Mouse (Mus musculus) cerebellum, adult 2 months (tissue): ENCODE data around the gene Fcgbp. TPM values are rescaled to one million over a fixed set of nuclear protein-coding genes. Genes with fewer than 3 reads are reported as not detected.
A peak's percentile ranks its signal among the peaks of the same experiment; 100 is the strongest.

ENCODE experiments used
- DNase-seq, 2 experiments: peaks; one replicate each; pipeline ENCODE4 v3.0.0; 2021
- H3K27ac ChIP-seq: fragments of 200-500 bp; 2 replicates; pipeline ENCODE4 v1.5.1; 2012; ENCODE audit warnings: low read length, control low read depth, inconsistent platforms; ENCODE audit not compliant: insufficient read depth
- H3K27me3 ChIP-seq: fragments of 200-500 bp; 2 replicates; pipeline ENCODE4 v1.6.1; 2012; ENCODE audit warnings: inconsistent platforms, mild to moderate bottlenecking, low read length, moderate library complexity; ENCODE audit not compliant: control insufficient read depth, insufficient read depth
- H3K4me1 ChIP-seq: fragments of 200-500 bp; 2 replicates; pipeline ENCODE4 v1.6.1; 2011; ENCODE audit warnings: low read length; ENCODE audit not compliant: control insufficient read depth, insufficient read depth
- H3K4me3 ChIP-seq: fragments of 200-500 bp; replicated peaks from 2 replicates; pipeline ENCODE3; 2011; ENCODE audit warnings: mild to moderate bottlenecking, low read depth, low read length, control low read depth; ENCODE audit not compliant: insufficient read depth
- CTCF ChIP-seq: fragments of 200-500 bp; IDR thresholded peaks from 2 replicates; pipeline ENCODE4 v1.5.1; 2011; ENCODE audit warnings: low read depth, mild to moderate bottlenecking, control low read depth, low read length, moderate library complexity, borderline replicate concordance; ENCODE audit not compliant: insufficient read depth
- POLR2A ChIP-seq: fragments of 200-500 bp; IDR thresholded peaks from 2 replicates; pipeline ENCODE4 v1.6.1; 2011; ENCODE audit warnings: low read length, control low read depth, borderline replicate concordance; ENCODE audit not compliant: insufficient read depth
- WGBS: fragments of 180-500 bp; shearing (Covaris S2); methylation state at CpG from one replicate; pipeline ENCODE4 v1.1.7; 2018; 5-methylcytosine and 5-hydroxymethylcytosine counted together
- polyA plus RNA-seq: library from polyadenylated mRNA; depleted of rRNA; stranded (reverse); fragments of >200 nt; gene quantifications from 2 replicates; pipeline ENCODE4 v1.2.3, GENCODE M21; 2012; rRNA removed

Fcgbp gene
- polyA plus RNA-seq = 0.24 and 0.29 TPM in 2 replicates

DNA sequence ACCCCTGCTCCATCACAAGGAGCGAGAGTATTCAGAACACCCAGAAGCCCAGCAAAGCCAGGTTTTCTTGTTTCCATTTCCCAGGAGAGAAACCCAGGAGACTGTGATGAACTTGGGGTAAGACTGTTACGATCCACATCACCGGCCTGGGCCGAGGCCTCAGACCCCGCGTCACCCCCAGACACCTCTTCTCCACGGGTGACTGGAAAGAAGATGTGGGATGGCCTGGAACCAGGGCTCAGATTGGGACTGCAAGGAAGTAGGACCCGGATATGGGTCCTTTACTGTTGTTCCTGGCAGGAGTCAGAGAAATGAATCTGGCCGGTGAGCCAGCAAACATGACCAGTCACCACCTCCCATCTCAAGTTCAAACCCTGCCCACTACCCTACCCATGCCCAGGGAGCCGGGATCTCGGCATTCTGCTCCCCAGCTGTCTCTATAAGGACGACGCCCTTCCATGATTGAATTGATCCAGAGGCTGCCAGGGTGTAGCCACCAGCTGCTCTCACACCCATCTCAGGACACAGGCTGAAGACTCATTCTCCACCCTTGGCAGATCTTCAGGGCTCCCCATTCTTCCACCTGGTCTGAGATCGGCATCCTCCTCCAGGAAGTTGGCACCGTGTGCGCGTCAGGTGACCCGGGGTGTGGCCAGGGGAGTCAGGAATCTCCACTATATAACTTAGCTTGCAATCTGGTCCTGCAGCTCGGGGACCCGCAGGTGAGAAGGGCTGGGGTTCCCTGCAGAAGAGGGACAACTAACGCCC is at the start of gene Fcgbp:
TSS of gene Fcgbp (plus strand) at position 706 of the 768 bp plus-strand sequence.
- Histone ChIP-seq H3K4me3 (no peak within 1 kb of the TSS), H3K27me3 (no peaks in the 10 kb centered on the region), H3K27ac (no peak within 1 kb of the TSS), H3K4me1 (no peaks in the 10 kb centered on the region)
- TF ChIP-seq CTCF (no peak), POLR2A (no peak)
- DNase-seq = no peak
- WGBS = 71% methylated on average over 21 of the region's 21 CpGs

DNA sequence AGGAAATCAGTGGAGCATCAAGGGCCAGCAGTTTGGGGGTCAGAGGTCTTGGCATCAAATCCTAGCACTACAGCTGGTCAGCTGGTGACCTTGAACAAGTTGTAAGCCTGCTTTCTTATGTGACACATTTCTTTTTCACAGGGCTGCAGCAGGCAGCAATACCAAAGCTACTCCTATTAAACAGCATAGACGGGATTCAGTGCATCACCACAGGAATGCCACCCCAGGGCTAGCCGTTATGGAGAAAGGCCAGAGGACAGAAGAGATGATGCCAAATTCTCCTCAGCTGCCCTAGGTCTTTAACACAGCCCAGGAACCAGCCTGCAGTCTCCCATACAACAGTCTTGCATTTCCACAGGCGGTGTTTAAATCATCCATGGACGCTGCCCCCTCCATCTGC is 26.5 kb upstream of the Fcgbp start:
- WGBS = 57% methylated on average over 4 of the region's 4 CpGs
- Histone ChIP-seq H3K4me3 (no peak overlapping the region), H3K27me3 (no peaks in the 10 kb centered on the region), H3K27ac (no peak overlapping the region), H3K4me1 (peaks cover 7% of the 10 kb centered on the region)
- no peak for TF ChIP-seq CTCF
- no peak for TF ChIP-seq POLR2A
- DNase-seq = no peak

DNA sequence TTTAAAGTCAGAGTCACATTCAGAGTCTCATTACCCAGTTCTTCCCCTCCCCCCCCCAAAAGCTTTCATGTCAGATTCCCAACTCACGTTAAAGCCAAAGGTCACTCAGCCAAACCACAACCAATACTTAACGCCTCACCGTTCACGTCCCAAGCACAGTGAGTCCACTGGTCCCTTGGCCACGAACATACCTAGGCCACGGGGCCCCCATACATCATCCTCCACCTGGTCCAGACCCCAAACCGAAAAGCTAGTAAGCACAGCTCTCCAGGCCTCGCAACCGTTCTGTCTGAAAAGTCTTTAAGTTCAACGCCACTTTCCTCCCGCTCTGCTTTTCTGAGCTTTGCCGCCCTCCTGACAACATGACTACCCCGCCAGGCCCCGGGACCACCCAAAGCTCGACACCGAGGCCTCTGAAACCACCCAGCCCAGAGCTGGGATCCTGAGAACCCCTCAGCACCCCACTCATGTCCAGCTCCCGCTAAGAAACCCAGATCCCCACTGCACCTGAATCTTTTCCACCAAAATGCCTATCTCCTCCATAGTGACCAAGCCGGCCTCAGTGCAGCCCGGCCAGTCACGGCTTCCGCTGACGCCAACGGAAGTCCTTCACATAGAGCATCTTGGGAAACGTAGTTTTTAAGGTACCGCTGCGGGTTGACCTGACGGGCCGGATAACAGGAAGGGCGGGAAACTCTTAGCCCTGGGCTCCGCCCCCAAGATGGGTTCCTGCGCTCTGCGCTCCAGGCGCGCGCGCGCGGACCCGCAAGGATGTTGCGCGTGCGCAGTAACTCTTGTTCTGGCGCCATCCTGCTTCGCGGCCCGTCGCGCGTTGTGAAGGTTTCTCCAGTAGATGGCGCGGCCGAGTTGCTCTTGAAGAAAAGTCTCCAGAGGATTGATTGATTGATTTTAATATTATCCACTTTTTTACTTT is 21.3 kb upstream of the Fcgbp start, which contains the start of gene Psmc4:
TSS of gene Psmc4 (minus strand) at position 626 of the 934 bp plus-strand sequence.
- Histone ChIP-seq H3K4me3 (peak within 1 kb of the TSS; percentile 88), H3K27ac (peak within 1 kb of the TSS; percentile 45; the same call in 1 of the 2 replicates), H3K27me3 (no peaks in the 10 kb centered on the region), H3K4me1 (peaks cover 7% of the 10 kb centered on the region)
- DNase-seq = peak; percentile 98 to 99
- peak; percentile 69 for TF ChIP-seq CTCF
- peak; percentile 82; the same call in 1 of the 2 replicates for TF ChIP-seq POLR2A
- WGBS = under 1% methylated on average over 52 of the region's 52 CpGs

DNA sequence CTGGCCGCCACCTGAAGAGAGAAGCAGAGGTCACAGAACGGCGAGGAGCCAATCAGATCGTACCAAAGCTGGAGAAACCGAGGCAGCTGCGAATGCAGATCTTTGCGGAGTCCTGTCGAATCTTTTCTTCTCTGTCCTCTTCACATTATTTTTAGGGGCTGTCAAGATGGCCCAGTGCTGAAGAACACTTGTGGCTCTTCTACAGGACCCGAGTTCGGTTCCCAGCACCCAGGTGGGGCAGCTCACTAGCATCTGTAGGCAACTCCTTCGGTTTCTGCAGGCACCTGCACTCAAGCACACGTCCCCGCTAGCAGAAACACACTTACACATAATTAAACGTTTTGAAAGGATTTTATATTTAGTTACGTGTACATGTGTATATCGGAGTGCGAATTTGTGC is 20.5 kb upstream of the Fcgbp start:
- 57% methylated on average over 17 of the region's 17 CpGs for WGBS
- no peak overlapping the region for H3K4me3 ChIP-seq
- peak in 1 of 2 experiments; percentile 38 for DNase-seq
- H3K27me3 ChIP-seq = no peaks in the 10 kb centered on the region
- TF ChIP-seq POLR2A (no peak), CTCF (no peak)
- peaks cover 7% of the 10 kb centered on the region for H3K4me1 ChIP-seq
- no peak overlapping the region for H3K27ac ChIP-seq

DNA sequence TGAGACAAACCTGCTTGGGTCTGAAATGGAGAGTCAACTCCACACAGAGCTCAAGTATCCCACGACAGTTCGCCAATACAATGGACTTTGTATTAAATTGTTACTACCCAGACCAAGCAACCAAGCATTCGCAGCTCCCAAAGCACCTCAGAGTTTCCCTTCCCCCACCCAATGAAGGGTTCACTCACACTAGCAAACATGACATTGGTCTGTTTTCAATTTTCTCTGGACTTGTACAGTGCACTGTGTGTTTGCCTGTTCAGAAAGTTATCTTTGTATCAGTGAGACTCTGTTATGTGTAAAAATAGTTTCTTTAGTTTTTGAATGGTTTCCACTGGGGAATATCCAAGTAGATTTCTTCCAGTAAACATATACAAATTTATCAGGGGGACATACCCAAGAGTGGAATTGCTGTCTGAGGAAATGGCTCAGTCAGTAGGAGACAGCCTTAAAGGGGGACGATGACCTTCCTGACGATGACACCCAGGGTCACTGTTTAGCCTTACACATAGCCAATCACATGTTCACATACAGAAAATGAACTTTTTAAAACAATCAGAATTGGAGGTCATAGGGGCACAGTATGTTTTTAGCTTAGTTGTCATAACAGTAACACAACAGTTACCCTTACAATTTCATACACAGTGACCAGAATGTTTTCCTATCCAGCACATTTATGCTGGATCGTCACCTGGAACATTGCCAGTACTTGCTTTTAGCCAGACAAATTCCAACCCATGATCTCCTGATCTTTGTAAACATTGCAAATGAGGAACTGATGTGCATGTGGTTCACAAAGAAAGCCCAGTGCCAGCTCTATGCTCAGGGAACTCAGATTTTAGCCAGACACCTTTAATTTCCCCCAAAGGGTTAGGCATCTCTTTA is 17.7 kb upstream of the Fcgbp start:
- no peak overlapping the region for H3K27ac ChIP-seq
- no peaks in the 10 kb centered on the region for H3K27me3 ChIP-seq
- no peak overlapping the region for H3K4me3 ChIP-seq
- WGBS = 81% methylated on average over 6 of the region's 6 CpGs
- peaks cover 7% of the 10 kb centered on the region for H3K4me1 ChIP-seq
- TF ChIP-seq POLR2A (no peak), CTCF (no peak)
- DNase-seq = no peak

DNA sequence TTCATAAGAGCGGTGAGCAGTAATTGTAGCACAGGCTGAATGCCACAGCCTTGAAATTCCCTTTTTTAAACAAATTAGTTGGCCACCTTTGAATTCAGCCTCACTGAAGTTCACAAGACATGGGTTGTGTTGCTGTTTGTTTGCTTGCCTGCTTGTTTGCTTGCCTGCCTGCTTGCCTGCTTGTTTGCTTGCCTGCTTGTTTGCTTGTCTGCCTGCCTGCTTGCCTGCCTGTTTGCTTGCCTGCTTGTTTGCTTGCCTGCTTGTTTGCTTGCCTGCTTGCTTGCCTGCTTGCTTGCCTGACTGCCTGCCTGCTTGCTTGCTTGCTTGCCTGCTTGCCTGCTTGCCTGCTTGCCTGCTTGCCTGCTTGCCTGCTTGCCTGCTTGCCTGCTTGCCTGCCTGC is 11.1 kb upstream of the Fcgbp start:
- no peak overlapping the region for H3K4me3 ChIP-seq
- no peak for DNase-seq
- TF ChIP-seq POLR2A (no peak), CTCF (no peak)
- H3K27me3 ChIP-seq = no peaks in the 10 kb centered on the region
- no peak overlapping the region for H3K27ac ChIP-seq
- no peaks in the 10 kb centered on the region for H3K4me1 ChIP-seq
- 98% methylated on average over 1 of the region's 1 CpGs for WGBS

DNA sequence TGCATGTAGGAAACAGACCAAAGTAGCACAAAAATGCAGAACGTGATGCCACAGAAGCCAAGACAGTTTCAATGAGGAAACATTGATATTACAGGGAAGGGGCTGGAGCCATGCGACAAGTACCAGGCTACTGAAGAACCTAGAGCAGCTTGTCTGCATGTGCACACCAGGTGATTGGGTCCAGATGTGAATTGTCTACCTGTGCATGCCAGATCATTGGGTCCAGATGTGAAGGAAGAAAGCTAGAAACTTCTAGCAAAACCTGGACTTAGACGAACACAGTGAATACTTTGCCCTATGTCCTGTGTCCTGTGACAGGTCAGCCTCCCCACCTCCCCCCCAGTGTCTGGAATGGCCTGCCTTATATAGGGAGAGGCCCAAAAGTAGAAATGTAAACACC is 2.4 kb upstream of the Fcgbp start:
- Histone ChIP-seq H3K4me1 (no peaks in the 10 kb centered on the region), H3K27ac (no peak overlapping the region), H3K4me3 (no peak overlapping the region), H3K27me3 (no peaks in the 10 kb centered on the region)
- no peak for TF ChIP-seq POLR2A
- no peak for TF ChIP-seq CTCF
- DNase-seq = no peak
- 85% methylated on average over 3 of the region's 3 CpGs for WGBS
